Mouse (Mus musculus): ENCODE data around the gene Ppp6r3. TPM values are rescaled to one million over a fixed set of nuclear protein-coding genes. Genes with fewer than 3 reads are reported as not detected.
A peak's percentile ranks its signal among the peaks of the same experiment; 100 is the strongest.

Ppp6r3 gene
- total RNA-seq, 2 experiments from 2014 or later: 79.2 to 80.9 TPM

- intact Hi-C loops (cut with DNase I): loop anchor here (5.0 kb wide), 3 partner anchors 95 to 190 kb away; partner anchors contain the start of genes 1810055G02Rik and Kmt5b
Observed at GRCm38 (mm10) chr19:3577265-3577910, 1.8 kb upstream of the Ppp6r3 start.

GRCm38 (mm10) chr19:3576451-3577264 is 1.1 kb upstream of the Ppp6r3 start:
- intact Hi-C loops (cut with DNase I): loop anchor here (5.0 kb wide), 3 partner anchors 94 to 191 kb away; partner anchors contain the start of genes 1810055G02Rik and Kmt5b

More at GRCm38 (mm10) chr19:3577265-3577910, 1.8 kb upstream of the Ppp6r3 start:
- no peak for DNase-seq (ENCODE audit: low spot score in 2 of 2)

GRCm38 (mm10) chr19:3575276-3575631 is 295 bp downstream of the Ppp6r3 start:
- intact Hi-C loops (cut with DNase I): loop anchor here (5.0 kb wide), 3 partner anchors 93 to 192 kb away; partner anchors contain the start of genes 1810055G02Rik and Kmt5b
- no peak for DNase-seq (ENCODE audit: low spot score in 2 of 2)

More at GRCm38 (mm10) chr19:3576451-3577264, 1.1 kb upstream of the Ppp6r3 start:
- DNase-seq (ENCODE audit: low spot score in 2 of 2): no peak

GRCm38 (mm10) chr19:3574593-3575094 is 905 bp downstream of the Ppp6r3 start:
- intact Hi-C loops (cut with DNase I): loop anchor here (5.0 kb wide), 4 partner anchors 42 to 193 kb away; partner anchors contain the start of genes 1810055G02Rik and Kmt5b
- no peak for DNase-seq (ENCODE audit: low spot score in 2 of 2)

- no peak for DNase-seq (ENCODE audit: low spot score in 2 of 2)
- intact Hi-C loops (cut with DNase I): loop anchor here (5.0 kb wide), 1 partner anchor 37 kb away; no protein-coding TSS in a partner anchor
Observed at GRCm38 (mm10) chr19:3564309-3564708, 11.2 kb downstream of the Ppp6r3 start.

- intact Hi-C loops (cut with DNase I): loop anchor here (5.0 kb wide), 1 partner anchor 35 kb away; no protein-coding TSS in a partner anchor
- peak in 1 of 2 experiments; percentile 27 for DNase-seq (ENCODE audit: low spot score in 2 of 2)
Observed at GRCm38 (mm10) chr19:3562752-3563151, 12.8 kb downstream of the Ppp6r3 start.

GRCm38 (mm10) chr19:3562298-3562697 is 13.3 kb downstream of the Ppp6r3 start:
- intact Hi-C loops (cut with DNase I): loop anchor here (5.0 kb wide), 1 partner anchor 35 kb away; no protein-coding TSS in a partner anchor
- DNase-seq (ENCODE audit: low spot score in 2 of 2): no peak

- intact Hi-C loops (cut with DNase I): no loop called here
- no peak for DNase-seq (ENCODE audit: low spot score in 2 of 2)
Observed at GRCm38 (mm10) chr19:3556169-3556827, 19.3 kb downstream of the Ppp6r3 start.

GRCm38 (mm10) chr19:3554785-3555184 is 20.8 kb downstream of the Ppp6r3 start:
- no peak for DNase-seq (ENCODE audit: low spot score in 2 of 2)
- intact Hi-C loops (cut with DNase I): no loop called here

GRCm38 (mm10) chr19:3551573-3552159 is 23.9 kb downstream of the Ppp6r3 start:
- DNase-seq (ENCODE audit: low spot score in 2 of 2): no peak
- intact Hi-C loops (cut with DNase I): no loop called here

- DNase-seq (ENCODE audit: low spot score in 2 of 2): no peak
- intact Hi-C loops (cut with DNase I): no loop called here
Observed at GRCm38 (mm10) chr19:3550101-3550500, 25.4 kb downstream of the Ppp6r3 start.

- DNase-seq (ENCODE audit: low spot score in 2 of 2): no peak
- intact Hi-C loops (cut with DNase I): no loop called here
Observed at GRCm38 (mm10) chr19:3549263-3549662, 26.3 kb downstream of the Ppp6r3 start.

- DNase-seq (ENCODE audit: low spot score in 2 of 2): no peak
- intact Hi-C loops (cut with DNase I): no loop called here
Observed at GRCm38 (mm10) chr19:3548311-3548710, 27.2 kb downstream of the Ppp6r3 start.

GRCm38 (mm10) chr19:3544995-3545394 is 30.6 kb downstream of the Ppp6r3 start:
- no peak for DNase-seq (ENCODE audit: low spot score in 2 of 2)

GRCm38 (mm10) chr19:3542591-3542990 is 33.0 kb downstream of the Ppp6r3 start:
- intact Hi-C loops (cut with DNase I): no loop called here

More at GRCm38 (mm10) chr19:3544995-3545394, 30.6 kb downstream of the Ppp6r3 start:
- intact Hi-C loops (cut with DNase I): no loop called here

GRCm38 (mm10) chr19:3540997-3541396 is 34.6 kb downstream of the Ppp6r3 start:
- DNase-seq (ENCODE audit: low spot score in 2 of 2): no peak
- intact Hi-C loops (cut with DNase I): no loop called here

More at GRCm38 (mm10) chr19:3542591-3542990, 33.0 kb downstream of the Ppp6r3 start:
- no peak for DNase-seq (ENCODE audit: low spot score in 2 of 2)

- DNase-seq (ENCODE audit: low spot score in 2 of 2): no peak
- intact Hi-C loops (cut with DNase I): no loop called here
Observed at GRCm38 (mm10) chr19:3540254-3540653, 35.3 kb downstream of the Ppp6r3 start.

- no peak for DNase-seq (ENCODE audit: low spot score in 2 of 2)
- intact Hi-C loops (cut with DNase I): no loop called here
Observed at GRCm38 (mm10) chr19:3539456-3539855, 36.1 kb downstream of the Ppp6r3 start.

- intact Hi-C loops (cut with DNase I): no loop called here
- DNase-seq (ENCODE audit: low spot score in 2 of 2): no peak
Observed at GRCm38 (mm10) chr19:3537658-3538057, 37.9 kb downstream of the Ppp6r3 start.
